Mouse (Mus musculus) olfactory bulb, adult 2 months (tissue): ENCODE results near the gene Gm26992.

ENCODE experiments used
- CTCF ChIP-seq: fragments of 200-500 bp; IDR thresholded peaks from 2 replicates; pipeline ENCODE4 v1.5.1; 2012; ENCODE audit warnings: low read depth, mild to moderate bottlenecking, low read length, moderate library complexity; ENCODE audit not compliant: insufficient read depth
- POLR2A ChIP-seq: fragments of 200-500 bp; IDR thresholded peaks from 2 replicates; pipeline ENCODE4 v1.6.1; 2012; ENCODE audit warnings: mild to moderate bottlenecking, low read depth, low read length, moderate library complexity; ENCODE audit not compliant: insufficient read depth

- no peak for TF ChIP-seq CTCF
- TF ChIP-seq POLR2A: no peak
Measured at GRCm38 (mm10) chrX:103414167-103414566, 7.6 kb upstream of the Gm26992 start, which contains the start of gene Tsx.
